Mouse (Mus musculus) T-cell, adult 2 months (primary cell): ENCODE data around the gene Nrip1.
A peak's percentile ranks its signal among the peaks of the same experiment; 100 is the strongest.

Experiments used
- DNase-seq: peaks from one replicate; pipeline ENCODE4 v3.0.0; 2022; ENCODE audit warnings: low spot score

Nrip1 gene

DNA sequence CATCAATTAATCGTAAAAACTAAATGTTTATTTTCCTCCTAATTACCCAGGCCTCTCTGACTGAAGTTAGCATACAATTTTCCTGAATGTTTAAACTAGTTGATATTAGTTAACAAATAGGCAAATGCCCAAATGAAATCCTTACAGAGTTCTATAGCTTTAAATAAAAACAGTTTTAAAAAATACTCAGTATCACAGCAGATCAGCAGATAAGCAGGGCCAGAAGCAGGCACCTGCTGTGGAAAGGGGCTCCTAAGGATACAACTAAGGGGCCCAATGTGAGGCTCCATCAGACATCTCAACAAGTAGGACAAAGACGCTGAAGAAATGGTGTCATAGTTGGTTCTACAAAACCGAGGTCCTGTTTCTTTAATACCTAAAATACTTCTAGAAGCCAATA lies 58.0 kb downstream of the Nrip1 start:
- no peak for DNase-seq

- DNase-seq = no peak
Measured at GRCm38 (mm10) chr16:76314013-76314950, 59.3 kb downstream of the Nrip1 start.

DNA sequence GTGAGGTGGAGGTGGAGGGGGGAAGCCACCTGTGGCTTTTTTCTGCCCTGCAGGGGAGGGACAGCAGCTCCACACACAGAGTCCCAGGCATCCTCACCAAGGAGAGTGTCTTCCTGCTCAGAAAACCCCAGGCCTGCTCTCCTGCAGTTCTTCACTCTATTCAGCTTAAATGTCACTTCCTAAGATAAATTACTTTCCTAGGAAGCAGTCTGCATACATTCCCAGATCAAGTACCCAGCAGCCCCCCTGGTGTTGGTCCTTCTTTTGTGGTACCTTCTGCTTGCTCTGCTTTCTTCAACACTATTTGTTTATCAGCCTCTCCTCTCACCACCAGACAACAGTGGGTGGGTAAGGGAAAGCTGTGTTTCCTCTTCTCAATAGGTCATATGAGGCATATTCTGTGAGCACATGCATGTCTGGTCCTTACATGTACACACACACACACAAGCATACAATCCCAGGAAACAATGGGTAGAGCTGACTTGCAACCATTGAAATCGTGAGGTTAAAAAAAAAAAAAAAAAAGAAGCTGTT lies 60.7 kb downstream of the Nrip1 start:
- DNase-seq = no peak

DNA sequence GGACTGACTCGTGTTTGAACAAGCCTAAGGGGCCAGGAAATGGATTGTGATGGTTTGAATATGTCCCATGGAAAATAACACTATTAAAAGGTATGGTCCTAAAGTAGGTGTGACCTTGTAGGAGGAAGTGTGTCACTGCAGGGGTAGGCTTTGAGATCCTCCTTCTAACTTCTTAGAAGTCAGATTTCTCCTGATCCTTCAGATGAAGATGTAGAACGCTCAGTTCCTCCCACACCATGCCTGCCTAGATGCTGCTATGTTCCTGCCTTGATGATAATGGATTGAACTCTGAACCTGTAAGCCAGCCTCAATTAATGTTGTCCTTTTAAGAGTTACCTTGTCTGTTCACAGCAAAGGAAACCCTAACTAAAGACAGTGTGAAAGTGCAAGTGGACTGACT lies 62.8 kb downstream of the Nrip1 start:
- no peak for DNase-seq

DNA sequence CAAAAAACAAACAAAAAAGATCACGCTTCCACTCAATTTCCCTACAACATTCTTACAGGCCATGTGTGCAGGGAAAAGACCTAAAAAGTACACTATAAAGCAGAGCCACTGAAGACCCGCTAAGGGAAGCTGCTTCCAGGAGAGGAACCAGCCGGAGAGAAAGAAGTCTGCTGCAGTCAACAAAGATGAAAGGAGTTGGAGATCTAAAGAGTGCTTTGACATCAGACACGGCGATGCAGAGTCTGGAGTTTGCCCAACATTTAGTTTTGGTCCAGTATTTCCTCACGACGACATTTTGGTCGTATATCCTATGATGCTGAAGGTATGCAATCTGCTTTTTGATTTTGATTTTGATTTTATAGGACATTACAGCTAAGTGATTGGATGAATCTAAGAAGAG lies 63.3 kb downstream of the Nrip1 start:
- peak; percentile 59 for DNase-seq

DNA sequence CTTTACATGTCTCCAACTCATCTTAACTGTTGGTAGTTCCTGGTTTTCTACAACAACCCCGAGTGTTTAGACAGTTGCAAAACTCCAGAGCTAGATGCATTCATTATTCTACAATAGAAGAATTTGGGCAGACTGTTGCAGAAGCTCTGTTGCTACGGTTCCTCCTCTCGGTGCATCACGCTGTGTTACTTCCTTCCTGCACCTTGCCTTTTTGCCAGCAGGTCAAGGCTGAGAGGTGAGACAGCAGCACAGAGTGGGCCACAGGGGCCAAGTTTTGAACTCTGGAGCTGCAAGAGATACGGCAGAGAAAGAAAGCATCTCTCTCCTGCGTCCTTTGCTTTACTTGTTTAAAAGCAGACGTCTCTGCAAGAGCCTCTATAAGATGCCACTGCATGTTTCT lies 64.3 kb downstream of the Nrip1 start:
- DNase-seq = peak; percentile 14

GRCm38 (mm10) chr16:76307039-76307438 lies 66.6 kb downstream of the Nrip1 start:
- DNase-seq = no peak

- DNase-seq = no peak
Measured at GRCm38 (mm10) chr16:76306446-76306845, 67.2 kb downstream of the Nrip1 start.

DNA sequence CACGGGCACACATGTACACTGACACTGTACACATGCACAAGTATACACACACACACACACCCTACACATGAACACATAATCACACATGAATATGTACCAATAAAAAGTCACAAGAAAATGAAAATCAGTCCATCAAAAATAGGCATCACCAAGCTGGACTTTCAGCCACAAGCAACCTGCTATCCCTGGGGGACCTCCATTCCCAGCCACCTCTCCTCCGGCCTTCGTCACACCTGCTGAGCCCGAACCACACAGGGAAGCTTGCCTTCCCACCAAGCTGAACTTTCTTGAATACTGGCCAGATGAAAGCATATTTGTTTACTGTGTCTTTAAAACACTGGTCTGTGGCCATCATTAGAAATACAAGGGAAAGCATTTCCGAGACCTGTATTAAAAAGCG lies 70.2 kb downstream of the Nrip1 start:
- DNase-seq = no peak

DNA sequence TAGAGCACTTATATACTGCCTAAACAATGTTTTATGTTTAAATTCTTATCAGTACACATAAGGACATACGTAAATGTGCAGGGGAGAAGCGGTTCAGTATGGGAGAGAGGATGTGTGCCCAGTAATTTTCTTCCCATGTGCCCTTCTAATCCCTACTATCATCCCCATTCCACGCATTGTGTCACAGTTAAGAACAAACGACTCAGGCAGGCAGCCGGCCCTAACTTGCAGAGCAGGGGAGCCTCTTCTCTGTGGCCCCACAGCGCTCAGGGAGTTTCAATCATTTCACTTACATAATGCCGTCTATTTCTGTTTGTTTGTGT lies 71.9 kb downstream of the Nrip1 start:
- DNase-seq = no peak

DNA sequence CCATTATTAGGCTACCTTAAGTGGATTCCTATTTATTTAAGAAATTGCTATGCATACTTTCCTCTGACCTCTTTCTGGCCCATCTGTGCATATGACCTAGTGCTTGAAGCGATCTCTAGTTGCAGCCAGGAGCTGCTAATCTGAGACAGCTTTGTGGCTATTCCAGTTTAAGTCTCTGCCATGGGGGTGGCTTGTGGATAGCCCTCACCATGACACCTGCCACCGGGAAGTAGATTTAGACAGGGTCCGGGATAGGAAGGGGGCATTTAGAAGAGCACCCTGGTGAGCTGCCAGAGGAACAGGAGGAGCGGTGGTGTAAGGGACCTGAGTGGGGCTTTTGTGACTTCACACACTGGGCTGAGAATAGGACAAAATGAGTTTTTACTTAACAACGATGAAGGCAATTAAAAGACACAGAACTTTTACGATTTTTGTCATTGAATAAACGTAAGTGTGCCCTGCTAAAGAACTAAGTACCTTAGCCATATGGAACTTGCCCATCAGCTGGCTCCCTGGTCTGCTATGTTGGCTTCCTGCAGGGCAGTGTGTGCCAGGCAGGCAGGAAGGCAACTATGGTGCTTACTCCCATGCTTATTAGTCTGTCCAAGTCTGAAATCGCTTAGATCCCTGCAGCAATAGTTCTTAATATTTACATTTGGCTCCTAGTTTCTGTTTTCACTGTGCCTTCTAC lies 72.4 kb downstream of the Nrip1 start:
- DNase-seq = no peak

DNA sequence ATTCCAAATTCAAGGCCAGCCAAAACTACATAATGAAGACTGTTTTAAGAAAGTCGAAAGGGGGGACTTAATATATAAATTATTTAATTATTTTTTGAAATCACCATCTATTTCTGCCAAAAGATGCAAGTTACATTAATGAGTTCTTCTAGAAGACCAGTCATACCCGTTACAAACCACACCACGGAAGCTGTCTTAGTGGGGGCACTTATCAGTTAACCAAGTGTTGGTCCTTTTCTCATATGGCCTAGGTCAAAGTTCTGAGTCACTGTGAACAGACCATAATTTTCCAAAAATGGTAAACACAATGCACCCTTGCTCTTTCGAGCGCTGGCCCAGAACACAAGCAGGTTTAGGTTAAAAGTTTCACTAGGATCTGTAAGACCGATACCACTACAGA lies 73.2 kb downstream of the Nrip1 start:
- DNase-seq = no peak

DNA sequence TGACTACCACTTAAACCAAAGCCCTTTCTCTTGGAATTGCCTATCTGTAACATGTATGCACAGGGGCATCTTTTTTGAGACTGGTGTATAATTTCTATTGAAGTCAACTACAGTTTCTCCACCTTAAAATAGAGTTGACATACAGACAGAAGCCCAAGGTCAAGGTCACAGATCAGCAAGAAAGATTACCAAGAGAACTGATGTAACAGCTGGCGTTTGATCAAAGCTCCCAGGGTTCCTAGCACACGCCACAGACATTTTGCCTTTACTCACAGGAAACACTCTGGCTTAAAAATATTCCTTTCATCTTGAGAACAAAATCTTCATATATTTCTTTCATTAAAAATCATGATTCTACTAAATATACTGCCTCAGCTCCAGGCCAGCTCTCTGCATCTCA lies 74.1 kb downstream of the Nrip1 start:
- peak; percentile 47 for DNase-seq

DNA sequence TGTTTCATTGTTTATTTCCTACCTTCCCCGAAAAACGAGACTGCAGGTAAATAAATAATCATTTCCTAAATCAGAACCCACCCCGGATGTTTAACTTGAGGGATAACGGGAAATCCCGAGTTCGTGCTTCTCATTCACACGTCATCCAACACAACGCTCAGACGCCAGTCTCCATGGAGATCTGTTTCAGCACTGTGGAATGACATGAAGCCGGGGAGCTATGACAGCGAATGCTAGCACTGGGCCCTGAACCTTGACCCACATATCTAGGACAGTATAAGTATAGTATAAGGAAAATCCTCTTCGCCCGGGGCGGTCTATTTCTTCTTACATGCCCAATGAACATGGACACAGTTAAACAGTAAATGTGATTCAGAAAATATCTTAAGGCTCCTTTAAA lies 78.3 kb downstream of the Nrip1 start:
- DNase-seq = no peak

- no peak for DNase-seq
Measured at GRCm38 (mm10) chr16:76294550-76294949, 79.1 kb downstream of the Nrip1 start.

GRCm38 (mm10) chr16:76293765-76294463 lies 79.7 kb downstream of the Nrip1 start:
- DNase-seq = no peak

- no peak for DNase-seq
Measured at GRCm38 (mm10) chr16:76293176-76293575, 80.5 kb downstream of the Nrip1 start.

- no peak for DNase-seq
Measured at GRCm38 (mm10) chr16:76292656-76293055, 81.0 kb downstream of the Nrip1 start.

GRCm38 (mm10) chr16:76291366-76291765 lies 82.3 kb downstream of the Nrip1 start:
- no peak for DNase-seq

- no peak for DNase-seq
Measured at GRCm38 (mm10) chr16:76289495-76289894, 84.1 kb downstream of the Nrip1 start.

DNA sequence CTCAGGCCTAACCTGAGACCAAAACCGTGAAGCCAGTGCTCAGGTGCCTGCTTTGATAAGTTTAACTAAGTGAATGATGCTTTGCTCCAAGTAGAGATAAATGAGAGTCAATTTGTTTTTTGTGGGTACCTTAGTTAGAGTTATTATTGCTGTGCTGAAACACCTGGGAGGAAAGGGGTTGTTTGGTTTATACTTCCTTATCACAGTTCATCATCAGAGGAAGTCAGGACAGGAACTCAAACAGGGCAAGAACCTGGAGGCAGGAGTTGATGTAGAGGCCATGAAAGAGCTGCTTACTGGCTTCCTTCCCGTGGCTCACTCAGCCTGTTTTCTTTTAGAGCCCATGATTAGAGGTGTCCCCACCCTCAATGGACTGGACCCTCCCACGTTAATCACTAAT lies 89.8 kb downstream of the Nrip1 start:
- DNase-seq = peak; percentile 50

DNA sequence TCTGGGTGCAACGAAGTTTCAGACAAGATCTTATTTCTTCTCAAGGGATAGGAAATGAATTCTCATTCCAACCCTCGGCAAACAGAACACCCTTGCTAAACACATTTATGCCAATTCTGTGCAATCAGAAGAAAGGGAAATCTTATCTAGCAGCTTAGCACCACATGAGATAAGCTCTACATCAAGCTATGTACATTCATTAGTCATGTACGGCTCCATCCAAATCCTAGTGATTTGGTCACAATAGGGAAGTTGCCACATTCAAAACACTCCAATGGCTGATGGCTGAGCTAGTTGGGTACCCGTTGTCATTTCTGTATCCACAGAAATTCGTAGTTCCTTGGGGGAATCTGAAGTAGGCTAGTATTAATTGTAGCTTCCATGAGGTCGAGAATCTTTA lies 91.8 kb downstream of the Nrip1 start:
- no peak for DNase-seq

DNA sequence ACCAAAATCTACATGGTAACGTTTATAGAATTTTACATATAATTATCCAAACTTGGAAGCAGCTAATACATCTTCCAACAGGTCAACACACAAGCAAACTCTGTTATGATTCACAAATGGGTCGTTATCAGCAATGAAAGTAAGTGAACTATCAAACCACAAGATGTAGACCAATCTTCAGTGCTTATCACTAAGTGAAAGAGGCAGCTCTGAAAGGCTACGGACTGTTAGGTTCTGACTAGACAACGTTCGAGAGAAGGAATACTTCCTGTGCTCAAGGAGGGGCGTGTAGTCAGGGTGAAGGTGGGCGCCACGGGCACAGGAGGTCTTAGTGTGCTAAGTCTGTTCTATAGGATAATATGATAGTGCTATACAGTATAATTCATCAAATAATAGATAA lies 93.3 kb downstream of the Nrip1 start:
- DNase-seq = no peak
